Mouse (Mus musculus) kidney, embryonic 15.5 days (tissue): ENCODE measurements around the gene 5730522E02Rik. TPM values are rescaled to one million over a fixed set of nuclear protein-coding genes. Genes with fewer than 3 reads are reported as not detected.

ENCODE experiments used
- ATAC-seq: fragments of 200-750 bp; cut with Nextera tagmentation; replicated peaks from 2 replicates; pipeline ENCODE4 v1.8.0; 2017; ENCODE audit warnings: moderate TSS enrichment; ENCODE audit not compliant: low FRiP score
- H3K27ac ChIP-seq: fragments of 300-500 bp; sonication (generic); 2 replicates; pipeline ENCODE4 v1.5.1; 2015; ENCODE audit warnings: mild to moderate bottlenecking, inconsistent platforms
- H3K27me3 ChIP-seq: fragments of 300-500 bp; sonication (generic); 2 replicates; pipeline ENCODE4 v1.6.1; 2015; ENCODE audit warnings: inconsistent platforms
- H3K36me3 ChIP-seq: fragments of 300-500 bp; sonication (generic); 2 replicates; pipeline ENCODE4 v1.6.1; 2015; ENCODE audit warnings: inconsistent platforms
- H3K4me1 ChIP-seq: fragments of 300-500 bp; sonication (generic); 2 replicates; pipeline ENCODE4 v1.6.1; 2015; ENCODE audit warnings: inconsistent platforms
- H3K4me2 ChIP-seq: fragments of 300-500 bp; sonication (generic); 2 replicates; pipeline ENCODE4 v1.6.1; 2015; ENCODE audit warnings: moderate library complexity, mild to moderate bottlenecking, inconsistent platforms
- H3K4me3 ChIP-seq: fragments of 300-500 bp; sonication (generic); replicated peaks from 2 replicates; pipeline ENCODE4 v1.5.1; 2015; ENCODE audit warnings: mild to moderate bottlenecking, inconsistent platforms
- H3K9ac ChIP-seq: fragments of 300-500 bp; sonication (generic); 2 replicates; pipeline ENCODE4 v1.6.1; 2015; ENCODE audit warnings: mild to moderate bottlenecking, inconsistent platforms
- H3K9me3 ChIP-seq: fragments of 300-500 bp; sonication (generic); replicated peaks from 2 replicates; pipeline ENCODE4 v1.6.1; 2016; ENCODE audit warnings: inconsistent platforms
- WGBS: fragments of 180-500 bp; shearing (Covaris S2); methylation state at CpG from one replicate; pipeline ENCODE4 v1.1.7; 2015; ENCODE audit warnings: mixed read lengths; 5-methylcytosine and 5-hydroxymethylcytosine counted together
- microRNA-seq: library from miRNA; unstranded; fragments of <30 nt; microRNA quantifications from one replicate; pipeline ENCODE4, GENCODE M21; 2016
- polyA plus RNA-seq: library from polyadenylated mRNA; unstranded; fragments of >200 nt; fragmentation: Nextera tagmentation; extraction: Ambion mirVana; gene quantifications from 2 replicates; pipeline ENCODE4 v1.2.1, GENCODE M21; 2015

Gene 5730522E02Rik
- polyA plus RNA-seq, 1 experiment from 2014 or later = 3.0 TPM

DNA sequence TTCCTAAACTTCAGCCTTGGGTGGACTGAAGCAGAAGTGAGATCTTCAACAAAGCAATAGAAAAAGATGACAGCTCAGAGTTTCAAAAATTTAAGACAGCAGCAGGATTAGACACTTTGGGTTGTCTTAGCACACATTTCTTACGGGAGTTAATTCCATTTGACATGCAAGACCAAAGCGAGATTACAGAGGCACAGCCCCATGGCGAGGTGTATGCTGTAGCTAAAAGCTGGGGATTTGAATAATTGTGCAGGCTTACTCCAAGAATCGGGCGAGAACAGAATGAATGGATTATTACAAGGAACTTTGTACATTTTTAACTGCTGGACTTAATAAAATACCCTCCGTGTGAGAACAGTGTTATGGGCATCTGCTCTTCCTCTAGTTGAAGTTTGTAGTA lies 615.3 kb downstream of the 5730522E02Rik start:
- no peak overlapping the region for H3K4me2 ChIP-seq
- no peaks in the 10 kb centered on the region for H3K36me3 ChIP-seq
- no peaks in the 10 kb centered on the region for H3K27me3 ChIP-seq
- 70% methylated on average over 6 of the region's 6 CpGs for WGBS
- no peak for ATAC-seq
- no peaks in the 10 kb centered on the region for H3K4me1 ChIP-seq
- H3K4me3 ChIP-seq = no peak overlapping the region
- H3K27ac ChIP-seq = no peak overlapping the region
- H3K9ac ChIP-seq = no peak overlapping the region
- no peaks in the 10 kb centered on the region for H3K9me3 ChIP-seq

DNA sequence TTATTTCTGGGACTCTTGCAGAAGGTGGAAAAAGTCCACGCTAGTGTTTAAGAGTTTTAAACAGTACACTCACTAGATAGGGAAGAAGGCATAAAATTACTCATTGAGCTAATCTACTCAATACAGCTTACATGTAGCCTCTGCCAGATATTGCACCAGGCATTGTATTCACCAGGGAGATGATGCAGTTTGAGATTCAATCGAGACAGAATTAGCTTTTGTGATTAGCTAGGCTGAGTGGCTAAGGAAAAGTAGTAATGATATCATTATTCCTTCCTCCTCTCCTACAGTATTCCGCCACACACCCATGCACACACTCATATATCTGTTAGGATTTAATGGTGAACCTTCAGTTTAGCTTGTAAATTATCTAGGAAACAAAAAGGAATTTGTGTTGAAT lies 615.8 kb downstream of the 5730522E02Rik start:
- Histone ChIP-seq H3K27ac (no peak overlapping the region), H3K36me3 (no peaks in the 10 kb centered on the region), H3K9ac (no peak overlapping the region), H3K9me3 (no peaks in the 10 kb centered on the region), H3K4me3 (no peak overlapping the region), H3K4me2 (no peak overlapping the region), H3K27me3 (no peaks in the 10 kb centered on the region), H3K4me1 (no peaks in the 10 kb centered on the region)
- 66% methylated on average over 3 of the region's 3 CpGs for WGBS
- ATAC-seq = no peak

DNA sequence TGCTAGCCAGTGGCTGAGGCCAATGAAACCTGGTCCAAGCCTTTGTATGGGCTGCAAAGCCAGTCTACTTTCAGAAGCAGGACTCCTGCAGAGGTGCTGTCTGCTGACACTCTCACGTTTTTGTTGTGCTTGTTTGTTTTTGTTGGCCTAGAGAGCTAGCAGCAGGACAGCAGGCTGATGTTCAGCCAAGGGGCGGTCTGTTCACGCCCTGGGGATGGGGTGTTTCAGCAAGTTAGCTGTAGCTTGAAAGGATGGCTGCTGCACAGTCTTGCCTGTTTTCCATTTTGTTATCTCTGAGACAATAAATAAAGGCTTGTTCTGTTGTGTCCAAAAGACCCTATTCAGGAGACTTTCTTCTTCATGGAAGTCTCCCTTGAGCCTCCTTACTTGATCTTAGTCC lies 618.3 kb downstream of the 5730522E02Rik start:
- no peak overlapping the region for H3K4me2 ChIP-seq
- no peak overlapping the region for H3K4me3 ChIP-seq
- no peaks in the 10 kb centered on the region for H3K4me1 ChIP-seq
- WGBS = 20% methylated on average over 3 of the region's 3 CpGs
- H3K27me3 ChIP-seq = no peaks in the 10 kb centered on the region
- H3K9ac ChIP-seq = no peak overlapping the region
- no peak for ATAC-seq
- H3K9me3 ChIP-seq = no peaks in the 10 kb centered on the region
- H3K36me3 ChIP-seq = no peaks in the 10 kb centered on the region
- no peak overlapping the region for H3K27ac ChIP-seq

DNA sequence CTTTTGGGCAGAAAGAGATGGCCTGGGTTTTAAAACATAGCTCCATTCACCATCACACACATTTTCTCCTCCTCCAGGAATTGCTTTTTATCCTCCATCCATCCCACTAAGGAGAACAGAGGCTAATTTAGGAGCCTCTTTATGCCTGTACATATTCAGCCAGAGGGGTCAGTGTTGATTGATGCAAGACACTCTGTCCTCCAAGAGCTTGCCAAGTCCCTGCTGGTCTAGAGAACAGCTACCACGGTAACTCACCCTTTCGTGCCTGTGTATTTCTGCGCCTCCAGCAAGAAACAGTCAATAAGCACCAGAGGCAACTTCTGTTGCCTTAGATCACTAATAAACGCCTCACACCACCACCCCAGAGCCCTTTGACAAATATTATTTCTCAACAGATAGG lies 620.3 kb downstream of the 5730522E02Rik start:
- 56% methylated on average over 4 of the region's 4 CpGs for WGBS
- H3K4me2 ChIP-seq = no peak overlapping the region
- no peak overlapping the region for H3K27ac ChIP-seq
- H3K36me3 ChIP-seq = no peaks in the 10 kb centered on the region
- H3K9ac ChIP-seq = no peak overlapping the region
- no peaks in the 10 kb centered on the region for H3K4me1 ChIP-seq
- no peak overlapping the region for H3K4me3 ChIP-seq
- no peaks in the 10 kb centered on the region for H3K27me3 ChIP-seq
- H3K9me3 ChIP-seq = no peaks in the 10 kb centered on the region
- no peak for ATAC-seq

DNA sequence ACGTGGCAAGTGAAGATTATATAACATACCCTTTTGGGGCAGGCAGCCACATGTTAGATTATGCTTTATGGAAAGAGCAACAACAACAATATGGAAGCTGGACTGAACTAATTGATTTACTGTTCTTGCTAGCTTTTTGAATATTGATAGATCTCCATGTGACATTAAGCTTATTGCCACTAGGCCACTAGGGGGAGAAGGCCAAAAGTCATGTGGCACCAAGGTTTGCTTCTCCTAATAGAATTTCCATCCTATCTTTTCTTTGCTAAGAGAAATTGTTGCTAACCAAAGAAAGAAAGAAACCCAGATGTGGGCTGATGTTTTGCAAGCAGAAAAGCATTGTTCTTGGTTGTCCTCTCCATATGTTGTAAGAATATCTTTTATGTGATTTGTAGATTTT lies 621.1 kb downstream of the 5730522E02Rik start:
- ATAC-seq = no peak

DNA sequence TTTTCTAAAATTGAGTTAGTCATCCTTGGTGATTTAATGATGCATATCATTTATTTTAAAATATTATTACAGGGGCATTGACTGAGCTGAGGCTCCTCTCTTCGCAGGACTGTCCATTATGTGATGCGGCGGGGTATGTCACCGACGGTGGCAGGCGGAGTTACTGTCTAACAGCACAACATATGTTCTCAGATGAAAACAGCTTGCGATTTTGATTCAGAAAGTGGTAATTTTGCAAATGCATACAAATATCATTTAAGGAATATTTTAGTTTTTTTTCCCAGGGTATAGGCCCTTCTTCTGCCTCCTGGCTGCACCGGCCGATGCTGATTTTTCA lies 636.5 kb downstream of the 5730522E02Rik start:
- no peak overlapping the region for H3K4me2 ChIP-seq
- 92% methylated on average over 9 of the region's 9 CpGs for WGBS
- no peaks in the 10 kb centered on the region for H3K9me3 ChIP-seq
- H3K4me1 ChIP-seq = no peaks in the 10 kb centered on the region
- no peak overlapping the region for H3K4me3 ChIP-seq
- no peaks in the 10 kb centered on the region for H3K27me3 ChIP-seq
- no peak overlapping the region for H3K9ac ChIP-seq
- no peaks in the 10 kb centered on the region for H3K36me3 ChIP-seq
- no peak overlapping the region for H3K27ac ChIP-seq
- ATAC-seq = no peak

More for the DNA sequence above, 621.1 kb downstream of the 5730522E02Rik start:
- no peaks in the 10 kb centered on the region for H3K27me3 ChIP-seq
- no peaks in the 10 kb centered on the region for H3K36me3 ChIP-seq
- no peak overlapping the region for H3K27ac ChIP-seq
- H3K9me3 ChIP-seq = no peaks in the 10 kb centered on the region
- H3K4me2 ChIP-seq = no peak overlapping the region
- H3K4me1 ChIP-seq = no peaks in the 10 kb centered on the region
- H3K4me3 ChIP-seq = no peak overlapping the region
- H3K9ac ChIP-seq = no peak overlapping the region
- 68% methylated on average over 1 of the region's 1 CpGs for WGBS

DNA sequence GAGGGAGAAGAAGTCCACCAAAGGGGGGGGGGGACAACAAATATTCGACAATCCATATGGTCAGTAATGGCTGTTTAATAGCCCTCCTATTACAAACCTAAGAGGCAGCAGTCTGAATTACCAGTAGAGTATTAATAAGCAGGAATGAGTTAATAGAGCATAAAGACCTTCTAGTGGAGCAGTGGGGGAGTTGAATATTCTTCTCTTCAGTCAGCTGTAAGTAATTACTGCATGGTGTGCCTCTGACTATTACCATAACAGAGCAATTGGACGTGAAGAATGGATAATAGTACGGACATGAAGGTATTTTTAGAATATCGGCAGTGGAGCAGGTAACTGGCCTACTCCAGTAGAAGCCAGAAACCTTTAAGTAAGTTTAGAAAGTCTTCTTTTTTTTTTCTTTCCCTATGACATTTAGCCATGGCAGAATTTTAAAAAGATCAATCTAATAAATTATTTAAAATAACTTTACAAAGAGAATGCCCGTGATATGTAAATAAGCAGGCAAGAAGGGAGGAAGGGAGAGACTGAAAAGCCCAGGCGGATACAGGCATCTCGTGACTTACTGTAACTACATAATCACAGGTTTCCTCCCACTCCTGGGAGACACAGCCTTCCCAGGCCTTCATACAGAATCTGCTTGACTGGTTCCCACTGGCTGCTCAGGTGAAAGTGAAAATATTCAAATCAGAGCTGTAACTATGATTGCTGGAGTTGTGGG lies 637.0 kb downstream of the 5730522E02Rik start:
- Histone ChIP-seq H3K36me3 (no peaks in the 10 kb centered on the region), H3K27ac (no peak overlapping the region), H3K4me2 (no peak overlapping the region), H3K27me3 (no peaks in the 10 kb centered on the region), H3K4me1 (no peaks in the 10 kb centered on the region), H3K9ac (no peak overlapping the region), H3K4me3 (no peak overlapping the region), H3K9me3 (no peaks in the 10 kb centered on the region)
- 61% methylated on average over 7 of the region's 7 CpGs for WGBS
- ATAC-seq = 0 out of 2 replicates have a peak, but pooled peaks have one; percentile 69

DNA sequence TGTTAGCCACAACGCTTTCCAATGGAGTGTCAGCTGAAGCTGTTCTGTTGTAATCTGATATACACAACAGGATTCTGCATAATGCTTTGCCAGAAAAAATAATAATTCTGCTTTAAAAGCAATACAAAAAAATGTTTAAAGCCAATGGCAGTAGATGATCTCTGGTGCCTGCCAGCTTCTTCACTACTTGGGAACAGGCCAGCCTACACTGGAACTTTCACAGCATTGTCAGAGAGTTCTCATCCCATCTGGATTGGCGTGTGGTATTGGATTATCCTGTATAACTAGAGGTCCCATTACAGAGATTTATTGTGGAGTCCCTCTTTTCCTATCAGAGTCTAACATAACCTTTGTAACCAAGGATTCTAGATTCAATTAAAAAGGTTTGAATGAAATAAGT lies 639.2 kb downstream of the 5730522E02Rik start:
- Histone ChIP-seq H3K9ac (no peak overlapping the region), H3K4me2 (no peak overlapping the region), H3K27me3 (no peaks in the 10 kb centered on the region), H3K36me3 (no peaks in the 10 kb centered on the region), H3K4me1 (no peaks in the 10 kb centered on the region), H3K9me3 (no peaks in the 10 kb centered on the region), H3K4me3 (no peak overlapping the region), H3K27ac (no peak overlapping the region)
- WGBS = 66% methylated on average over 2 of the region's 2 CpGs
- ATAC-seq = no peak

Small RNAs within 50 kb of the gene (microRNA-seq; reads per million reads assigned to microRNA genes)
- not detected for gene Mir6372

Other genes with a start within 250 kb of the 5730522E02Rik start
- 26.9 and 30.3 TPM in 2 replicates for gene Fancl, start 175.4 kb upstream of the 5730522E02Rik start, polyA plus RNA-seq